ENCODE assay signal across 10 mouse cellular contexts in genomic region chr9:123384696-123385095, GRCm38 (mm10). TPM values are rescaled to one million over a fixed set of nuclear protein-coding genes. Genes with fewer than 3 reads are reported as not detected.
DNase-seq lines count a peak whose midpoint lies in the region; ATAC-seq and TF ChIP-seq lines count a peak whose summit lies in the region.
"Had no signal": no experiment of that assay in that cellular context is flagged by ENCODE, and none has a peak within 500 bp of the region (broad histone marks: within the 10 kb centered on the region; RNA-seq: fewer than 3 reads in every experiment).

No protein-coding gene starts in this region.

- no peak for TF ChIP-seq EP300 in lung, postnatal 0 days (IDR thresholded peaks at IDR 0.05)

- TF ChIP-seq POLR2A in olfactory bulb, adult 2 months (IDR thresholded peaks at IDR 0.05; ENCODE audit: insufficient read depth, low read depth, low read length): no peak

- no peak overlapping the region for H3K4me2 ChIP-seq in hindbrain, embryonic 16.5 days (ENCODE audit: low read length)
- no peak overlapping the region for H3K4me2 ChIP-seq in lung, postnatal 0 days (replicated peaks; ENCODE audit: low read depth, low read length)
- H3K4me2 ChIP-seq: heart, embryonic 15.5 days had no signal

- no peak for TF ChIP-seq CTCF in gastrocnemius, adult 2 months (IDR thresholded peaks at IDR 0.05)
- TF ChIP-seq CTCF in olfactory bulb, adult 2 months (IDR thresholded peaks at IDR 0.05; ENCODE audit: insufficient read depth, low read depth, low read length): no peak
- no peak for TF ChIP-seq CTCF in lung, postnatal 0 days (IDR thresholded peaks at IDR 0.05)

- ATAC-seq in hindbrain, embryonic 16.5 days: peak; percentile 74
- ATAC-seq in inflammation-experienced regulatory T-cells, adult 6 months: no peak
- no peak for ATAC-seq in lung, postnatal 0 days

- whole genome bisulfite sequencing in hindbrain, embryonic 16.5 days: 42% methylated on average over 3 of the region's 3 CpGs
- 23% methylated on average over 3 of the region's 3 CpGs for WGBS in olfactory bulb, adult 2 months
- 78% methylated on average over 3 of the region's 3 CpGs for WGBS in lung, postnatal 0 days

- DNase-seq in gastrocnemius, adult 2 months: peak; percentile 47
- no peak for DNase-seq in gastrocnemius, postnatal 25 days
- DNase-seq in cerebellum, postnatal 36 days: peak; percentile 57 to 58
- no peak for DNase-seq in lung, postnatal 0 days (ENCODE audit: low spot score)
- no peak for DNase-seq in yolk sac, embryonic 10.5 days (ENCODE audit: low spot score)
- DNase-seq: B cell, adult 2 months had no signal

- no peaks in the 10 kb centered on the region for H3K9me3 ChIP-seq in hindbrain, embryonic 16.5 days (ENCODE audit: control insufficient read depth, low read length)
- no peaks in the 10 kb centered on the region for H3K9me3 ChIP-seq in lung, postnatal 0 days (ENCODE audit: low read length)
- H3K9me3 ChIP-seq: heart, embryonic 15.5 days had no signal

- H3K27ac ChIP-seq in gastrocnemius, adult 2 months: peak overlapping the region; percentile 43
- peak overlapping the region; percentile 34; the same call in 1 of the 2 replicates for H3K27ac ChIP-seq in hindbrain, embryonic 16.5 days (ENCODE audit: low read depth, low read length)
- H3K27ac ChIP-seq in olfactory bulb, adult 2 months (ENCODE audit: insufficient read depth, low read depth, low read length): peak overlapping the region; percentile 41
- no peak overlapping the region for H3K27ac ChIP-seq in lung, postnatal 0 days (ENCODE audit: low read length)
- H3K27ac ChIP-seq: heart, embryonic 15.5 days had no signal

- intact Hi-C loops in gastrocnemius, adult 2 months (cut with DNase I): no loop called here

- no peaks in the 10 kb centered on the region for H3K27me3 ChIP-seq in hindbrain, embryonic 16.5 days (replicated peaks; ENCODE audit: control insufficient read depth, insufficient read depth, low read length)
- H3K27me3 ChIP-seq in lung, postnatal 0 days (replicated peaks; ENCODE audit: insufficient read depth, low read length): no peaks in the 10 kb centered on the region
- H3K27me3 ChIP-seq: heart, embryonic 15.5 days had no signal

- no peak overlapping the region for H3K4me3 ChIP-seq in gastrocnemius, adult 2 months
- H3K4me3 ChIP-seq in hindbrain, embryonic 16.5 days (ENCODE audit: low read length): no peak overlapping the region
- H3K4me3 ChIP-seq in olfactory bulb, adult 2 months (ENCODE audit: insufficient read depth, low read depth, low read length): no peak overlapping the region
- no peak overlapping the region for H3K4me3 ChIP-seq in lung, postnatal 0 days (ENCODE audit: low read depth, low read length)
- H3K4me3 ChIP-seq: heart, embryonic 15.5 days had no signal

- H3K9ac ChIP-seq in hindbrain, embryonic 16.5 days (ENCODE audit: low read depth, low read length): no peak overlapping the region
- no peak overlapping the region for H3K9ac ChIP-seq in lung, postnatal 0 days (replicated peaks; ENCODE audit: low read depth)
- H3K9ac ChIP-seq: heart, embryonic 15.5 days had no signal

- H3K4me1 ChIP-seq in hindbrain, embryonic 16.5 days (ENCODE audit: control insufficient read depth, insufficient read depth, low read depth, low read length): peaks cover 15% of the 10 kb centered on the region
- H3K4me1 ChIP-seq in olfactory bulb, adult 2 months (ENCODE audit: control insufficient read depth, insufficient read depth, low read length): peaks cover 15% of the 10 kb centered on the region
- H3K4me1 ChIP-seq in lung, postnatal 0 days (ENCODE audit: insufficient read depth, low read depth, low read length): no peaks in the 10 kb centered on the region
- H3K4me1 ChIP-seq: heart, embryonic 15.5 days had no signal

- H3K36me3 ChIP-seq in hindbrain, embryonic 16.5 days (ENCODE audit: control insufficient read depth, insufficient read depth, low read length): no peaks in the 10 kb centered on the region; the same call in 1 of the 2 replicates
- no peaks in the 10 kb centered on the region; the same call in 1 of the 2 replicates for H3K36me3 ChIP-seq in lung, postnatal 0 days (ENCODE audit: insufficient read depth, low read length)

RNA-seq across cellular contexts. Expression of gene Lars2, which starts 18.0 kb away (rescaled TPM):
- 10 to 100 TPM; 22.9 to 24.3 TPM for total RNA-seq in gastrocnemius, adult 2 months (2021)
- 10 to 100 TPM; 42.2 to 49.0 TPM for total RNA-seq in gastrocnemius, postnatal 25 days (2021)
- 557 and 610 TPM in 2 replicates for polyA plus RNA-seq in hindbrain, embryonic 16.5 days (2015; fragmentation: Nextera tagmentation; extraction: Ambion mirVana)
- polyA plus RNA-seq in olfactory bulb, adult 2 months (2012; ENCODE audit: insufficient read depth, insufficient read length, low replicate concordance, missing spikeins): 7,402 and 9,263 TPM in 2 replicates
- 1,000 to 10,000 TPM in 2 of 3 experiments, 100 to 1,000 TPM in 1; 526 to 1,491 (median 1,381) TPM for polyA plus RNA-seq in inflammation-experienced regulatory T-cells, adult 6 months (2017; shearing (Covaris generic))
- 1,202 and 1,335 TPM in 2 replicates for polyA plus RNA-seq in lung, postnatal 0 days (2015; fragmentation: Nextera tagmentation; extraction: Ambion mirVana)

Comparison
In these comparisons a context has a peak if more than half of its experiments do, and no peak if none do; other contexts are left out.
1. DNase-seq: peak in gastrocnemius, adult 2 months (single experiment) and cerebellum, postnatal 36 days (2 of 2); none in gastrocnemius, postnatal 25 days (single experiment), lung, postnatal 0 days (single experiment) and yolk sac, embryonic 10.5 days (single experiment).